In the genomic region with DNA sequence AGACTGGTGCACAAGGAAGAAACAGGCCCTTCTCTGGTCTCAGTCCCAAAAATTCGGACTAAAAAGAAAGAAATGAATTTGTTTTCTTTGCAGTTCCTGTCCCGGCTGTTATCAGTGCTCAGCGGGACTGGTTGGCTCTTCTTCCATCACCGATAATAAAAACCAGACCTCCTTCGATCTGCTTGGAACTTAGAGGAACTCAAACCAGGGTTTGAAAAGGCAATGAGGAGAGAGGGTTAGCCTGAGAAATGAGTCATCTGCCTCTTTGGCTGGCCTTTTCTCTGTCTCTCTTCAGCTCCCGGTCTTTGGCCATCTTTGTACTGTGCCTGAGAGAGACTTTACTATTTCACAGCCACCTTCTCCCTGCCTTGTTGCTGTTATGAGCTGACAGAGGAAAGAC, we compare ENCODE assay signal across 26 mouse cellular contexts.
A peak's percentile ranks its signal among the peaks of the same experiment; 100 is the strongest.
DNase-seq lines count a peak whose midpoint lies in the region; ATAC-seq and TF ChIP-seq lines count a peak whose summit lies in the region.
"Had no signal": no experiment of that assay in that cellular context is flagged by ENCODE, and none has a peak within 500 bp of the region (broad histone marks: within the 10 kb centered on the region; RNA-seq: fewer than 3 reads in every experiment).

No protein-coding gene starts in this region.

- H3K27ac ChIP-seq in liver, adult 2 months (replicated peaks; ENCODE audit: insufficient read depth, low read depth, low read length): no peak overlapping the region
- no peak overlapping the region for H3K27ac ChIP-seq in liver, postnatal 0 days (ENCODE audit: low read depth)
- no peak overlapping the region for H3K27ac ChIP-seq in embryonic facial prominence, embryonic 14.5 days (replicated peaks; ENCODE audit: low read depth, low read length)
- H3K27ac ChIP-seq in midbrain, embryonic 14.5 days (replicated peaks; ENCODE audit: low read depth, low read length): no peak overlapping the region
- H3K27ac ChIP-seq: embryonic facial prominence, embryonic 12.5 days; forebrain, embryonic 15.5 days; heart, embryonic 10.5 days; hindbrain, embryonic 12.5 days had no signal

- no peak for TF ChIP-seq POLR2A in liver, adult 2 months (IDR thresholded peaks at IDR 0.05; ENCODE audit: extremely low read depth, insufficient read depth, low read length)

- no peaks in the 10 kb centered on the region for H3K79me2 ChIP-seq in liver, adult 2 months (ENCODE audit: control insufficient read depth, insufficient read depth, low read length)

- no peak overlapping the region for H3K9ac ChIP-seq in liver, adult 2 months (ENCODE audit: low read depth, low read length)
- H3K9ac ChIP-seq in liver, postnatal 0 days (replicated peaks): no peak overlapping the region
- no peak overlapping the region for H3K9ac ChIP-seq in embryonic facial prominence, embryonic 14.5 days (ENCODE audit: low read depth, low read length)
- H3K9ac ChIP-seq in midbrain, embryonic 14.5 days (replicated peaks; ENCODE audit: low read length): no peak overlapping the region
- H3K9ac ChIP-seq: embryonic facial prominence, embryonic 12.5 days; forebrain, embryonic 15.5 days; hindbrain, embryonic 12.5 days had no signal

- H3K9me3 ChIP-seq in liver, postnatal 0 days (ENCODE audit: low read length): no peaks in the 10 kb centered on the region
- H3K9me3 ChIP-seq in embryonic facial prominence, embryonic 14.5 days (ENCODE audit: control insufficient read depth, low read length): no peaks in the 10 kb centered on the region
- H3K9me3 ChIP-seq in midbrain, embryonic 14.5 days (ENCODE audit: control insufficient read depth, low read length): no peaks in the 10 kb centered on the region
- H3K9me3 ChIP-seq: embryonic facial prominence, embryonic 12.5 days; forebrain, embryonic 15.5 days; G1E; heart, embryonic 10.5 days; hindbrain, embryonic 12.5 days had no signal

- intact Hi-C loops in left cerebral cortex, postnatal 4 days (cut with DNase I): no loop called here

- peak; percentile 92 for DNase-seq in heart, adult 11 months
- no peak for DNase-seq in heart, postnatal 4 days
- DNase-seq in liver, adult 2 months (ENCODE audit: extremely low read depth, low read depth, low spot score): peak; percentile 28
- DNase-seq in liver, postnatal 0 days: no peak
- DNase-seq in embryonic facial prominence, embryonic 14.5 days (ENCODE audit: low spot score): peak; percentile 41
- DNase-seq in left cerebral cortex, postnatal 4 days: no peak
- no peak for DNase-seq in midbrain, embryonic 14.5 days
- DNase-seq: adrenal gland, postnatal 14 days; B cell, adult 2 months; cerebellum, adult 18-20 months; cerebellum, adult 9-11 months; cerebellum, postnatal 36 days; gastrocnemius, postnatal 10 days; kidney, adult 9 months had no signal

- ATAC-seq in liver, postnatal 0 days: no peak
- no peak for ATAC-seq in embryonic facial prominence, embryonic 14.5 days (ENCODE audit: low read depth)
- no peak for ATAC-seq in midbrain, embryonic 14.5 days (ENCODE audit: low FRiP score, low TSS enrichment)
- ATAC-seq: activated CD4-positive, CD25-positive, alpha-beta regulatory T cell, adult 4 months; CD4-positive, CD25-positive, alpha-beta regulatory T cell, adult 4 months; forebrain, embryonic 15.5 days; hindbrain, embryonic 16.5 days; inflammation-experienced regulatory T-cells, adult 6 months; intestine, postnatal 0 days; Patski had no signal

- H3K36me3 ChIP-seq in liver, adult 2 months (ENCODE audit: control insufficient read depth, insufficient read depth, low read length): no peaks in the 10 kb centered on the region
- no peaks in the 10 kb centered on the region for H3K36me3 ChIP-seq in liver, postnatal 0 days (replicated peaks; ENCODE audit: insufficient read depth, low read length)
- no peaks in the 10 kb centered on the region for H3K36me3 ChIP-seq in embryonic facial prominence, embryonic 14.5 days (ENCODE audit: control insufficient read depth, insufficient read depth, low read length)
- H3K36me3 ChIP-seq in midbrain, embryonic 14.5 days (ENCODE audit: control insufficient read depth, insufficient read depth, low read length): no peaks in the 10 kb centered on the region
- H3K36me3 ChIP-seq: embryonic facial prominence, embryonic 12.5 days; forebrain, embryonic 15.5 days; G1E; heart, embryonic 10.5 days; hindbrain, embryonic 12.5 days had no signal

- H3K4me2 ChIP-seq in liver, postnatal 0 days (ENCODE audit: low read depth, low read length): no peak overlapping the region
- H3K4me2 ChIP-seq in embryonic facial prominence, embryonic 14.5 days (ENCODE audit: low read depth, low read length): no peak overlapping the region
- H3K4me2 ChIP-seq in midbrain, embryonic 14.5 days (ENCODE audit: low read length): no peak overlapping the region
- H3K4me2 ChIP-seq: embryonic facial prominence, embryonic 12.5 days; forebrain, embryonic 15.5 days; hindbrain, embryonic 12.5 days had no signal

- H3K4me3 ChIP-seq in liver, adult 2 months (ENCODE audit: insufficient read depth, low read depth, low read length): no peak overlapping the region
- H3K4me3 ChIP-seq in liver, postnatal 0 days (ENCODE audit: low read depth, low read length): no peak overlapping the region
- no peak overlapping the region for H3K4me3 ChIP-seq in embryonic facial prominence, embryonic 14.5 days (ENCODE audit: low read depth, low read length)
- H3K4me3 ChIP-seq in midbrain, embryonic 14.5 days (replicated peaks; ENCODE audit: low read depth, low read length): no peak overlapping the region
- H3K4me3 ChIP-seq: embryonic facial prominence, embryonic 12.5 days; erythroblast, embryonic 14.5 days; forebrain, embryonic 15.5 days; heart, embryonic 10.5 days; hindbrain, embryonic 12.5 days had no signal

- no peak for TF ChIP-seq EP300 in liver, postnatal 0 days (IDR thresholded peaks at IDR 0.05; ENCODE audit: low read depth)

- H3K27me3 ChIP-seq in liver, adult 2 months (ENCODE audit: control insufficient read depth, insufficient read depth, low read length): no peaks in the 10 kb centered on the region
- no peaks in the 10 kb centered on the region for H3K27me3 ChIP-seq in liver, postnatal 0 days (ENCODE audit: insufficient read depth, low read length)
- no peaks in the 10 kb centered on the region for H3K27me3 ChIP-seq in embryonic facial prominence, embryonic 14.5 days (replicated peaks; ENCODE audit: control insufficient read depth, insufficient read depth, low read length)
- no peaks in the 10 kb centered on the region for H3K27me3 ChIP-seq in midbrain, embryonic 14.5 days (ENCODE audit: control insufficient read depth, insufficient read depth, low read length)
- H3K27me3 ChIP-seq: embryonic facial prominence, embryonic 12.5 days; forebrain, embryonic 15.5 days; hindbrain, embryonic 12.5 days had no signal

- no peaks in the 10 kb centered on the region for H3K4me1 ChIP-seq in liver, adult 2 months (ENCODE audit: control insufficient read depth, insufficient read depth, low read length)
- no peaks in the 10 kb centered on the region for H3K4me1 ChIP-seq in liver, postnatal 0 days (ENCODE audit: insufficient read depth)
- H3K4me1 ChIP-seq in embryonic facial prominence, embryonic 14.5 days (ENCODE audit: control insufficient read depth, insufficient read depth, low read length): no peaks in the 10 kb centered on the region
- no peaks in the 10 kb centered on the region for H3K4me1 ChIP-seq in midbrain, embryonic 14.5 days (ENCODE audit: control insufficient read depth, insufficient read depth, low read length)
- H3K4me1 ChIP-seq: forebrain, embryonic 15.5 days; hindbrain, embryonic 12.5 days had no signal

- no peak for TF ChIP-seq CTCF in liver, adult 2 months (IDR thresholded peaks at IDR 0.05; ENCODE audit: low read depth, low read length)
- TF ChIP-seq CTCF in liver, postnatal 0 days (IDR thresholded peaks at IDR 0.05; ENCODE audit: low read depth): no peak

- 68% methylated on average over 6 of the region's 6 CpGs for WGBS in liver, adult 2 months
- WGBS in liver, postnatal 0 days (ENCODE audit: insufficient replicate concordance): 63% methylated on average over 6 of the region's 6 CpGs
- 38% methylated on average over 6 of the region's 6 CpGs for WGBS in embryonic facial prominence, embryonic 14.5 days
- WGBS in midbrain, embryonic 14.5 days: 88% methylated on average over 6 of the region's 6 CpGs

Comparison
In these comparisons a context has a peak if more than half of its experiments do, and no peak if none do; other contexts are left out.
1. DNase-seq: peak in heart, adult 11 months (single experiment), liver, adult 2 months (single experiment) and embryonic facial prominence, embryonic 14.5 days (single experiment); none in heart, postnatal 4 days (single experiment), liver, postnatal 0 days (single experiment), left cerebral cortex, postnatal 4 days (single experiment) and midbrain, embryonic 14.5 days (single experiment).